Mouse (Mus musculus): ENCODE data around the gene Polr2l. TPM values are rescaled to one million over a fixed set of nuclear protein-coding genes. Genes with fewer than 3 reads are reported as not detected.
A peak's percentile ranks its signal among the peaks of the same experiment; 100 is the strongest.

Polr2l gene
- polyA plus RNA-seq, 1 experiment from 2014 or later = 60.7 TPM

DNA sequence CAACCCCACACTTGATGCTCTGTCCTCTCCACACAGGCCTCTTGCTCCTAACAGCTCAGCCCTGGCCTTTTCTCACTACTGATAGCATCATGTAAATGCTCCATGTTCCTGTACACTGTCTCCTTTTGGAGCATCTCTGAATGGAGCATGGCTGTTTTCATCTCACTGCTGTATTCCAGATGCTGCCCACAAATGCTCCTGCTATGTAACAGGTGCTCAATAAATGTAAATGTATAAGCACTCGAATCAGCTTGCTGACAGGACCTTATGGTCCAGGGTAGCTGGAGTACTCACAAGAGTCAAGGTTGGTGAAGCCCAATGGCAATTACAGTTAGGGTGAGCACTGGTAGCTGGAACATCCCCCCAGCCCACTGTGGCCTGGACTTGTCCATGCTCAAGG lies 3.7 kb downstream of the Polr2l start:
- peaks cover 15% of the 10 kb centered on the region for H3K36me3 ChIP-seq (ENCODE audit: control insufficient read depth, insufficient read depth)
- peaks cover 47% of the 10 kb centered on the region for H3K4me1 ChIP-seq (replicated peaks; ENCODE audit: control insufficient read depth, insufficient read depth, low read length)
- 94% methylated on average over 1 of the region's 1 CpGs for WGBS
- H3K9me3 ChIP-seq (ENCODE audit: control insufficient read depth, low read length) = no peaks in the 10 kb centered on the region
- H3K27ac ChIP-seq (ENCODE audit: low read length) = no peak overlapping the region
- H3K27me3 ChIP-seq (replicated peaks; ENCODE audit: control insufficient read depth, insufficient read depth, low read length) = peaks cover 5% of the 10 kb centered on the region
- H3K9ac ChIP-seq (replicated peaks; ENCODE audit: low read depth, low read length) = no peak overlapping the region
- no peak for ATAC-seq
- no peak overlapping the region for H3K4me2 ChIP-seq (ENCODE audit: low read length)
- H3K4me3 ChIP-seq (replicated peaks; ENCODE audit: low read length) = no peak overlapping the region

DNA sequence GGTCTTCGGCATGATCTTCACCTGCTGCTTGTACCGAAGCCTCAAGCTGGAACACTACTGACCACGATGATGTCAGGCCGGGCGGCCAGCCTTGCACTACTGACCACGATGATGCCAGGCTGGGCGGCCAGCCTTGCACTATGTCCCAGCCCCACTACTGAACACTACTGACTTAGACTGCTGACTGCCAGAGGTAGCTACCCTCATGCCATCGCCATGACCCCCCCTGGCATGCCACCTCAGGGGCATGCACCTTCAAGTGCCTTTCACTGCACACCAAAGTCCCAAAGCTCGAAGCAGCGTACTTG lies 4.3 kb downstream of the Polr2l start:
- ATAC-seq = no peak
- Histone ChIP-seq H3K4me3 (replicated peaks; ENCODE audit: low read length) (no peak overlapping the region), H3K9me3 (ENCODE audit: control insufficient read depth, low read length) (no peaks in the 10 kb centered on the region), H3K27me3 (replicated peaks; ENCODE audit: control insufficient read depth, insufficient read depth, low read length) (peaks cover 9% of the 10 kb centered on the region), H3K4me2 (ENCODE audit: low read length) (no peak overlapping the region), H3K4me1 (replicated peaks; ENCODE audit: control insufficient read depth, insufficient read depth, low read length) (peaks cover 44% of the 10 kb centered on the region), H3K36me3 (ENCODE audit: control insufficient read depth, insufficient read depth) (peaks cover 15% of the 10 kb centered on the region), H3K27ac (ENCODE audit: low read length) (no peak overlapping the region), H3K9ac (replicated peaks; ENCODE audit: low read depth, low read length) (no peak overlapping the region)
- 94% methylated on average over 10 of the region's 10 CpGs for WGBS

DNA sequence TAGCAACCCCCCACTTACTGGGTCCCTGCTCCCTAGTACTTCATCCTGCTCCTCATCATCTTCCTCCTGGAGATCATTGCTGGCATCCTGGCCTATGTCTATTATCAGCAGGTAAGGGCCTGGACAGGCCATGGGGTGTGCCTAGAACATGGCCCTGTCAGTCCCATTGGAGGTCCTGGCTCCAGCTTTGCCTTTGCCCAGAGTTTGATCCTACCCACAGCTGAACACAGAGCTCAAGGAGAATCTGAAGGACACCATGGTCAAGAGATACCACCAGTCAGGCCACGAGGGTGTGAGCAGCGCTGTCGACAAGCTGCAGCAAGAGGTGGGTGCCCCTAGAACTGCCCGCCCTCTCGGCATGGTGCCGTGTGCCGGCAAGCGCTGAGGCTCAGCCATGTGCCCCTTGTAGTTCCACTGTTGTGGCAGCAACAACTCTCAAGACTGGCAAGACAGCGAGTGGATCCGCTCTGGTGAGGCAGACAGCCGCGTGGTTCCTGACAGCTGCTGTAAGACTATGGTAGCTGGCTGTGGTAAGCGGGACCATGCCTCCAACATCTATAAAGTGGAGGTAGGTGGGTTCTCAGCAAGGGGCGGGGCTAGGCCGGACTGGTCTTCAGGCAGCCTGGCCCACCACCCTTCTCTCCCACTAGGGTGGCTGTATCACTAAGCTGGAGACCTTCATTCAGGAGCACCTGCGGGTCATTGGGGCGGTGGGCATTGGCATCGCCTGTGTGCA lies 4.9 kb downstream of the Polr2l start:
- Histone ChIP-seq H3K27me3 (replicated peaks; ENCODE audit: control insufficient read depth, insufficient read depth, low read length) (peaks cover 14% of the 10 kb centered on the region), H3K9me3 (ENCODE audit: control insufficient read depth, low read length) (no peaks in the 10 kb centered on the region), H3K4me3 (replicated peaks; ENCODE audit: low read length) (no peak overlapping the region), H3K9ac (replicated peaks; ENCODE audit: low read depth, low read length) (no peak overlapping the region), H3K36me3 (ENCODE audit: control insufficient read depth, insufficient read depth) (peaks cover 15% of the 10 kb centered on the region), H3K4me2 (ENCODE audit: low read length) (no peak overlapping the region; the same call in 1 of the 2 replicates), H3K4me1 (replicated peaks; ENCODE audit: control insufficient read depth, insufficient read depth, low read length) (peaks cover 44% of the 10 kb centered on the region), H3K27ac (ENCODE audit: low read length) (no peak overlapping the region)
- ATAC-seq = no peak
- WGBS = 93% methylated on average over 18 of the region's 18 CpGs

DNA sequence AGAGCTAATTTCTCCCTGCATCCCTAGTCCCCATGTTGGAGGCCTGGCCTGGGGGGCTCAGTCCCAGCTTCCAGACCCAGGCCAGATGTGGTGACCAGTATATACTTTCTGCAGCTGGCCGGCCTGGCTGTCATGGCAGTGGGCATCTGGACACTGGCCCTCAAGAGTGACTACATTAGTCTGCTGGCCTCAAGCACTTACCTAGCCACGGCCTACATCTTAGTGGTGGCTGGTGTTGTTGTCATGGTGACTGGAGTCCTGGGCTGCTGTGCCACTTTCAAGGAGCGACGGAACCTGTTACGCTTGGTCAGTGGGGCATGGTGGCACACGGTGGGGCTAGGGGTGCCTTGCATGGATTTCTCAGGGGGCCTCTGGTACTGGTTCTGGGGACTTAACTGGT lies 5.6 kb downstream of the Polr2l start:
- Histone ChIP-seq H3K9me3 (ENCODE audit: control insufficient read depth, low read length) (no peaks in the 10 kb centered on the region), H3K4me3 (replicated peaks; ENCODE audit: low read length) (peak overlapping the region; percentile 62), H3K4me1 (replicated peaks; ENCODE audit: control insufficient read depth, insufficient read depth, low read length) (peaks cover 47% of the 10 kb centered on the region), H3K9ac (replicated peaks; ENCODE audit: low read depth, low read length) (peak overlapping the region; percentile 77), H3K27ac (ENCODE audit: low read length) (peak overlapping the region; percentile 49; the same call in 1 of the 2 replicates), H3K27me3 (replicated peaks; ENCODE audit: control insufficient read depth, insufficient read depth, low read length) (peaks cover 22% of the 10 kb centered on the region), H3K36me3 (ENCODE audit: control insufficient read depth, insufficient read depth) (peaks cover 15% of the 10 kb centered on the region), H3K4me2 (ENCODE audit: low read length) (peak overlapping the region; percentile 62)
- 83% methylated on average over 6 of the region's 6 CpGs for WGBS
- ATAC-seq = no peak

DNA sequence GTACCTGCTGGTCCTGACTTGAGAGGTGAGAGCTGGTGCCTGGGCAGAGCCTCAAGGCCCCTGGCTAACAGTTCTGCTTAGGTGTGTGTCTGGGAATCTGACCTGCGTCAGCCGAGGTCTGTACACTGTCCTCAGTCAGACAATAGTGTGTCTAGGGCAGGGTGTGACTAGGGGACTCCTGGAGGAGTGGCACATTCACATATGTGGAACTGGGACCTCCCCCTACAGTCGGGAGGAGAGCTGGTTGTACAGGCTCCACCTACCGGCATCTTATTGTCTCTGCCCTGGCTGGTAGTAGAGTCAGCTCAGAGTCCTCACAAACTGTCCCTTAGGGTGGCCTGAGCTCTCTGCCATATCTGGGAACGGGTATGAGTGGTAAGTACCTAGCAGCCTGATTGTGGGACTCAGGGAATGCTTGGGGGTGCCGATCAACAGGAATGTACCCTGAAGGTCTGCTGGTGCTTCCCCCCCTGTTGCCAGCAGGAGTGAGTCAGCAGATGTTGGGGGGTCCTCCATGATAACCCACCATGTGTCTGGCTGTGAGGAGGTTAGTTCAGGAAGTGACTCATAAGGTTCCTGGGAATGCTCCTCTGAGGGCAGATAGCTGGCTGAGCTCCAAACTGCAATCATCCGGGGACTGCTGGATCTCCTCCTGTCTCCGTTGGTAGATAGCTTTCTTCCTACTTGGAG lies 6.3 kb downstream of the Polr2l start:
- H3K4me2 ChIP-seq (ENCODE audit: low read length) = peak overlapping the region; percentile 62
- WGBS = 13% methylated on average over 8 of the region's 8 CpGs
- peak overlapping the region; percentile 49 for H3K27ac ChIP-seq (ENCODE audit: low read length)
- H3K4me1 ChIP-seq (replicated peaks; ENCODE audit: control insufficient read depth, insufficient read depth, low read length) = peaks cover 40% of the 10 kb centered on the region
- ATAC-seq = peak; percentile 79
- H3K27me3 ChIP-seq (replicated peaks; ENCODE audit: control insufficient read depth, insufficient read depth, low read length) = peaks cover 28% of the 10 kb centered on the region
- no peaks in the 10 kb centered on the region for H3K9me3 ChIP-seq (ENCODE audit: control insufficient read depth, low read length)
- peak overlapping the region; percentile 62 for H3K4me3 ChIP-seq (replicated peaks; ENCODE audit: low read length)
- peaks cover 15% of the 10 kb centered on the region for H3K36me3 ChIP-seq (ENCODE audit: control insufficient read depth, insufficient read depth)
- peak overlapping the region; percentile 77 for H3K9ac ChIP-seq (replicated peaks; ENCODE audit: low read depth, low read length)

DNA sequence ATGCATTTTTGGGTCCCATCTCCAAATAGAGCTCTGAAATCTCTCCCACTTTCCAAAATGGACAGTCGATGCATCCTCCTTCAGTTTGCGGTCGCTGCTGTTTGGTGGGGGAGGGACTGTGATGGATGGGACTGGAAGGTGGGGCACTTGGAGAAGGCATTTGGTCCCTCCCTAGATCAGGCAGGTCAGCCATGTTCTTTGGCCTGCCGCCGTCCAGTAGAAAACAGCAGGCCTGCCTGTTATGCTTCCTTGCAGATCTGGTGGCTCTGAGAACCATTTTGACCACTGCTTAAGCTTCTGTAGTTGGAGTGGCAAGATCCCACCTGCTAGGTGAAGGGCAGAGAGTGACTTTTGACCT lies 6.8 kb downstream of the Polr2l start:
- peak overlapping the region; percentile 62 for H3K4me2 ChIP-seq (ENCODE audit: low read length)
- peaks cover 15% of the 10 kb centered on the region for H3K36me3 ChIP-seq (ENCODE audit: control insufficient read depth, insufficient read depth)
- H3K9ac ChIP-seq (replicated peaks; ENCODE audit: low read depth, low read length) = peak overlapping the region; percentile 77
- no peak for ATAC-seq
- 25% methylated on average over 5 of the region's 5 CpGs for WGBS
- peak overlapping the region; percentile 62 for H3K4me3 ChIP-seq (replicated peaks; ENCODE audit: low read length)
- peaks cover 37% of the 10 kb centered on the region for H3K4me1 ChIP-seq (replicated peaks; ENCODE audit: control insufficient read depth, insufficient read depth, low read length)
- H3K9me3 ChIP-seq (ENCODE audit: control insufficient read depth, low read length) = no peaks in the 10 kb centered on the region
- H3K27ac ChIP-seq (ENCODE audit: low read length) = peak overlapping the region; percentile 49
- peaks cover 34% of the 10 kb centered on the region for H3K27me3 ChIP-seq (replicated peaks; ENCODE audit: control insufficient read depth, insufficient read depth, low read length)

DNA sequence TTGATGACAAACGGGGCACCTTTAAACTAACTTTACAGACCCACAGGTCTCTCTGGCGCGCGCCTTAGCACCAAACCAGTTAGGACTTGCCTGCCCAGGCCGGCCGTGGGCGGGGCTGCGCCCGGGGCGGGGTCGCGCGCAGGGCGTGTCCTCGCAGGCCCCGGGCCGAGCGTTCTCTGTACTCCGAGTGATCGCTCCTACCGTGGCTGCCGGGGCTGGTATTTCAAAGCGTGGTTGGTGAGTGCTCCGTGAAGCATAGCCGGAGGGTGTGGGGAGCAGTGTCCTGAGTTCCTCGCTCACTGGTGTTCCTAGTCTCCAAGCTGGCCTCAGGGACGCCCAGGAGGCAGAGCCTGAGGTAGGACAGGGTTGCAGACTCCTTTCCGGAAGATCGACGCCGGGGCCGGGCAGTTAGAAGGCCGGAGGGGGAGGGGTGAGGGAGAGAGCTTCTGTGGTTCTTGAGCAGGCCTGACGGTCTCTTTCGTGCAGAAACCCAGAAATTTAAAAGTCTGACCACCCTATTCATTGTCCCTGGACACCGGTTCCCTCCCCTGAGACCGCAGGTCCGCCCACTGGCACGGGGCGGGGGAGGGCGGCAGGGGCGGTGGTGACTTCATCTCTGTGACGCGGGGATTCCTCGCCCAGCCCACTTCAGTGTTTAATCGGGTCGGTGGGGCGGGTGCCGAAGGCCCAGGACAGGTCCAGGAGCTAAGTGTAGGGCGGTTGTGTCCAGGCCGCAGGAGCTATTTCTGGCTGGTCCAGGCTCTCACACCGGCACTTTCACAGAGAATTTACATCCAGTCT lies 7.5 kb downstream of the Polr2l start, which contains the start of gene Cd151:
Gene Cd151, plus strand, starts transcription at position 163 of the 801 bp plus-strand sequence.
- under 1% methylated on average over 52 of the region's 52 CpGs for WGBS
- H3K27me3 ChIP-seq (replicated peaks; ENCODE audit: control insufficient read depth, insufficient read depth, low read length) = peaks cover 41% of the 10 kb centered on the region
- peak within 1 kb of the TSS; percentile 62 for H3K4me3 ChIP-seq (replicated peaks; ENCODE audit: low read length)
- H3K4me1 ChIP-seq (replicated peaks; ENCODE audit: control insufficient read depth, insufficient read depth, low read length) = peaks cover 37% of the 10 kb centered on the region
- H3K9me3 ChIP-seq (ENCODE audit: control insufficient read depth, low read length) = no peaks in the 10 kb centered on the region
- H3K9ac ChIP-seq (replicated peaks; ENCODE audit: low read depth, low read length) = peak within 1 kb of the TSS; percentile 77
- H3K36me3 ChIP-seq (ENCODE audit: control insufficient read depth, insufficient read depth) = peaks cover 13% of the 10 kb centered on the region
- ATAC-seq = peak; percentile 58
- H3K4me2 ChIP-seq (ENCODE audit: low read length) = peak within 1 kb of the TSS; percentile 62
- peak within 1 kb of the TSS; percentile 49 for H3K27ac ChIP-seq (ENCODE audit: low read length)

DNA sequence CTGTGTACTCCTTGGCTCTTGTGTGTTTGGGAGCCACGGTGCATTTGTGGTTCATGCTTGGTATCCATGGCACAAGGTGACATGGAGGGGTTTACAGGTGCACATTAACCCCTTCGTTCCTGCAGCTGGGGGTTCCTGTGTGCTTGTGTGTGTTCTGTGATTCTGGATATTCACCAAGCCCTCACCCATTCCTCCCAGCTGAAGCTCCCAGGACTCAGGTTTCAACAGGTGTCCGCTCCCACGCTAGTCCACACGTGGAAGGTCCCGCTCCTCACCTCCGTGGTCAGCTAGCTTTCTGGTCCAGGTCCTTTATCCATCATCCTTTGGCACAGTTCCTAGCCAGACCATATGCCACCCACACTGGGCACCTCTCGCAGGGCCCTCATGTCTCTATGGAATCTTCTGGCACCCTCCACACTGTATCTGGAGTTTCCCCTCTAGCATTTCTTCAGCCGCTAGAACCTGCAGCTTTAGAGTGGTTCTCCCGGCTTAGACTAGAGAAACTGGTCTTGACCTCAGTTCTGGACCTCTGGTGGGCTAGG lies 8.3 kb downstream of the Polr2l start:
- Histone ChIP-seq H3K27me3 (replicated peaks; ENCODE audit: control insufficient read depth, insufficient read depth, low read length) (peaks cover 45% of the 10 kb centered on the region), H3K4me1 (replicated peaks; ENCODE audit: control insufficient read depth, insufficient read depth, low read length) (peaks cover 40% of the 10 kb centered on the region), H3K4me3 (replicated peaks; ENCODE audit: low read length) (peak overlapping the region; percentile 62), H3K4me2 (ENCODE audit: low read length) (peak overlapping the region; percentile 62), H3K9me3 (ENCODE audit: control insufficient read depth, low read length) (no peaks in the 10 kb centered on the region), H3K9ac (replicated peaks; ENCODE audit: low read depth, low read length) (no peak overlapping the region), H3K27ac (ENCODE audit: low read length) (no peak overlapping the region), H3K36me3 (ENCODE audit: control insufficient read depth, insufficient read depth) (peaks cover 13% of the 10 kb centered on the region)
- ATAC-seq = no peak
- 62% methylated on average over 10 of the region's 10 CpGs for WGBS

DNA sequence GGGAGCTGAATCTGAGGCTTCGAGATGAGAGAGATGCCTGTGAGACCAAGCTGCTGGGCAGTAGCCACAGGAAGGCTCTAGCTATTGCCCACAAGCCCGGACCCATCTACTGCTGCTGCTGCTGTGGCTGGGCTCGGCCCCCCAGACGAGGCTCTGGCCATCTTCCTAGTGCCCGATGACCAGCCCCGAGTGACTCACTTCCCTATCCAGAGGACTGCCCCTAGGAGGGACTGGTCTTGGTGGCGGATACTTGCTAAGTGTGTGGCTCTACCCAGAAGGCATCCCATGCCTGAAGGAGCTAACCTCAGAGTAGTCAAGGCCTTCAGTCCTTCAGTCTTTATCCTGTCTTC lies 8.9 kb downstream of the Polr2l start:
- H3K27me3 ChIP-seq (replicated peaks; ENCODE audit: control insufficient read depth, insufficient read depth, low read length) = peaks cover 51% of the 10 kb centered on the region
- peaks cover 9% of the 10 kb centered on the region; the same call in 1 of the 2 replicates for H3K36me3 ChIP-seq (ENCODE audit: control insufficient read depth, insufficient read depth)
- WGBS = 79% methylated on average over 7 of the region's 7 CpGs
- H3K4me3 ChIP-seq (replicated peaks; ENCODE audit: low read length) = no peak overlapping the region
- H3K9me3 ChIP-seq (ENCODE audit: control insufficient read depth, low read length) = no peaks in the 10 kb centered on the region
- H3K9ac ChIP-seq (replicated peaks; ENCODE audit: low read depth, low read length) = no peak overlapping the region
- no peak for ATAC-seq
- H3K4me2 ChIP-seq (ENCODE audit: low read length) = no peak overlapping the region
- peaks cover 43% of the 10 kb centered on the region for H3K4me1 ChIP-seq (replicated peaks; ENCODE audit: control insufficient read depth, insufficient read depth, low read length)
- no peak overlapping the region for H3K27ac ChIP-seq (ENCODE audit: low read length)
